Mouse (Mus musculus): ENCODE results near the gene Rragc. TPM values are rescaled to one million over a fixed set of nuclear protein-coding genes. Genes with fewer than 3 reads are reported as not detected.
A peak's percentile ranks its signal among the peaks of the same experiment; 100 is the strongest.

Rragc gene
- 50.2 and 54.3 TPM in 2 replicates for polyA plus RNA-seq (2014; fragmentation: Nextera tagmentation; extraction: Ambion mirVana)

DNA sequence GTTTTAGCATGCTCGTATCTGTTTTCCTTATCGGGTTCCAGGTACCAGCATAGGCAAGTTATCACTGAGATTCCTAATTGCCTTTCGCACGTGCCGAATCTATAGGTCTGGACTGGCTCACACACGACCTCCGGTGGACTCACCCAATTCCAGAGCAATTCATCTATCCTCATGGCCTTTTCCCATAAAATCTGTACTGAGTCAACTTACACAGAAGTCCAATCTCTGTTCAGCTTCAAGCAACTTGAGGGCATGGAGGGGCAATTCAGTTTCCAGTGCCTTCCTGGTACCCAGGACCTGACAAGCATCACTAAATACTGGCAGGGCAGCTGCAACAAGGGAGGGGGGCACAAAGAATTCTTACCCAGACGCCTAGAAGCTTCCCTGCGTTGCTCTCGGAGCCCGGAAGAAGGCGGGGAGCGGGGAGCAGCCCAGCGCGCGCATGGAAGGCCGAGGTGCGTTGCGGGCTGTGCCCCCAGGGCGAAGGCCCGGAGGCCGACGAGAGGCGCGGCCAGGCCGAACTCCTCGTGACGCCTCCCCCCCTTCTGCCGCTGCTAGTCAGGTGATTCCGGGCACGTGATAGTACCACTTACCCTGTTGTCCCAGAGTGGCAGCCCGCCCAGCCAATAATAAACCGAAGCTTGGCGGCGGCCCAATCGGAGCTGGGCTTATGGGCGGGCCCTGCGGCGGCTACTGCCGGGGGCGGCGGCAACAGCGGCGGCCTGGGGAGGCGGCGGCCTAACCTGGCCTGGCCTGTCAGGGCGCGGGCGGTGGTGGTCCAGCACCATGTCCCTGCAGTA lies at the start of gene Rragc:
Gene Rragc (plus strand): TSS at position 699 of the 800 bp plus-strand sequence.
- Histone ChIP-seq H3K27me3 (ENCODE audit: insufficient read depth, low read length) (no peaks in the 10 kb centered on the region), H3K4me3 (ENCODE audit: low read depth, low read length) (peak within 1 kb of the TSS; percentile 98), H3K27ac (ENCODE audit: low read depth) (peak within 1 kb of the TSS; percentile 80), H3K9ac (peak within 1 kb of the TSS; percentile 90), H3K4me1 (ENCODE audit: insufficient read depth) (peaks cover 7% of the 10 kb centered on the region; the same call in 1 of the 2 replicates), H3K36me3 (ENCODE audit: insufficient read depth) (peaks cover 30% of the 10 kb centered on the region), H3K9me3 (ENCODE audit: low read depth, low read length) (no peaks in the 10 kb centered on the region), H3K4me2 (peak within 1 kb of the TSS; percentile 86)
- no peak for TF ChIP-seq CTCF (IDR thresholded peaks at IDR 0.05; ENCODE audit: low read depth)
- ATAC-seq (ENCODE audit: insufficient read depth) (peak; percentile 99), DNase-seq (peak; percentile 100)
- 1% methylated on average over 49 of the region's 49 CpGs for WGBS

DNA sequence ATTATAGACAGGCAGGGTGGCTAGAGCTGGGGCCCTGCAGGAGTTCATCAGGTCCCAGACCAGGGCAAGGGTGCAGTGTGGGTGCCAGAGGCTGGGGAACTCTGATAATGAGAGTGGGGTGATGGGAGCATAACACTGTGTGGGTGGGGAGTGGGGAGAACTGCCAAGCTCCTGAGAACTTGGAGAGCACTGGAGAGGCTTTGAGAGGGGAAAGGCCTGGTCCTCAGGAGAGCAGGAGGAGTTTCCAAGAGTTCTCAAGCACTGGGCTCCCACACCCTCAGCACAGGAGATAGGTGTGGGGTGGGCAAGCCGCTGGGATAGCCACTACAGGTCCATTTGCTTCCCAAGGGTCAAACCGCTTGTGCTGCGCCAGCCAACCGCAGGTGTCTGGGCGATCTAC lies 23.5 kb upstream of the Rragc start:
- WGBS, result 83% methylated on average over 5 of the region's 5 CpGs
- H3K9ac ChIP-seq, result no peak overlapping the region
- H3K27ac ChIP-seq (ENCODE audit: low read depth), result no peak overlapping the region
- H3K36me3 ChIP-seq (ENCODE audit: insufficient read depth), result no peaks in the 10 kb centered on the region
- H3K4me3 ChIP-seq (ENCODE audit: low read depth, low read length), result no peak overlapping the region
- no peak overlapping the region for H3K4me2 ChIP-seq
- ATAC-seq (ENCODE audit: insufficient read depth) (no peak), DNase-seq (no peak)
- H3K9me3 ChIP-seq (ENCODE audit: low read depth, low read length), result no peaks in the 10 kb centered on the region
- H3K4me1 ChIP-seq (ENCODE audit: insufficient read depth), result no peaks in the 10 kb centered on the region
- no peaks in the 10 kb centered on the region for H3K27me3 ChIP-seq (ENCODE audit: insufficient read depth, low read length)
- no peak for TF ChIP-seq CTCF (IDR thresholded peaks at IDR 0.05; ENCODE audit: low read depth)

DNA sequence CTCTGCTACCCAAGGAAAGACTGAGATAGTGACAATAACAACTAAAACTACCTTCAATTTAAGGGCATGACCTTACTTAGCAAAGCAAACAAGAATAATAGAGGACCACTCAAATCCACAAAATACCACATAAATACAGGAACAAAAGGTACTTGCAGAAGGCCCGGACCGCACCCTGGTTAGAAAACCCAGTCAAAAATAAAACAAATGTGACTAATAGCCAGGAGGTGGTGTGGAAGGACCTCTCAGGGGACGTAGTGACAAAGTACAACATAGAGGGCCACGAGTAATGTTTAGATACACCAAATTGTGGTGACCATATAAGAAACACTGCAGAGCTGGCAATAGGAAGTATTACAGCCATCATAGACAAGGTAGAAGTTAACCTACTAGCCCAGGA lies 23.0 kb upstream of the Rragc start:
- H3K4me2 ChIP-seq, result no peak overlapping the region
- TF ChIP-seq CTCF (IDR thresholded peaks at IDR 0.05; ENCODE audit: low read depth), result no peak
- DNase-seq (no peak), ATAC-seq (ENCODE audit: insufficient read depth) (no peak)
- no peaks in the 10 kb centered on the region for H3K4me1 ChIP-seq (ENCODE audit: insufficient read depth)
- H3K4me3 ChIP-seq (ENCODE audit: low read depth, low read length), result no peak overlapping the region
- no peak overlapping the region for H3K27ac ChIP-seq (ENCODE audit: low read depth)
- no peak overlapping the region for H3K9ac ChIP-seq
- no peaks in the 10 kb centered on the region for H3K9me3 ChIP-seq (ENCODE audit: low read depth, low read length)
- WGBS, result 83% methylated on average over 4 of the region's 4 CpGs
- H3K27me3 ChIP-seq (ENCODE audit: insufficient read depth, low read length), result no peaks in the 10 kb centered on the region
- H3K36me3 ChIP-seq (ENCODE audit: insufficient read depth), result no peaks in the 10 kb centered on the region

DNA sequence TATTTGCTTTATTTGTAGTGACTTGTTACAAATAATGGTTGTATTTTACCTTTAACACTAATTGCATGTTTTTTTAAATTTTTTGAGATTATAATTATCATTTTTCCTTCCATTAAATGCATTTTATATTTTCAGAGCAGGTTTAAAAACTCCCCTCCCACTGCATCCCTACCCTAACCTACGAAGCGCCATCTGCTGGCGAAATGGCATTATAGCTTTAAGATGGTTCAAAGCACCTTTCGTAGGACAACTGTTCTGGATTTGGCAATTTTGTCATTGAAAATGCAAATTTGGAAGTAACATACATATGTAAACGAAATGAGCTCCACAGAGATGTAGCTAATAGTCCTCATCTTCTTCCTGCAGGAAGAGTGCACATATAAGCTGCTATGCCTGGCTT lies 18.6 kb upstream of the Rragc start:
- Histone ChIP-seq H3K4me1 (ENCODE audit: insufficient read depth) (no peaks in the 10 kb centered on the region), H3K9ac (no peak overlapping the region), H3K27ac (ENCODE audit: low read depth) (no peak overlapping the region), H3K27me3 (ENCODE audit: insufficient read depth, low read length) (no peaks in the 10 kb centered on the region), H3K36me3 (ENCODE audit: insufficient read depth) (no peaks in the 10 kb centered on the region), H3K9me3 (ENCODE audit: low read depth, low read length) (no peaks in the 10 kb centered on the region), H3K4me3 (ENCODE audit: low read depth, low read length) (no peak overlapping the region), H3K4me2 (no peak overlapping the region)
- WGBS, result 12% methylated on average over 5 of the region's 5 CpGs
- peak; percentile 81 for DNase-seq
- no peak for ATAC-seq (ENCODE audit: insufficient read depth)
- peak; percentile 86 for TF ChIP-seq CTCF (IDR thresholded peaks at IDR 0.05; ENCODE audit: low read depth)

DNA sequence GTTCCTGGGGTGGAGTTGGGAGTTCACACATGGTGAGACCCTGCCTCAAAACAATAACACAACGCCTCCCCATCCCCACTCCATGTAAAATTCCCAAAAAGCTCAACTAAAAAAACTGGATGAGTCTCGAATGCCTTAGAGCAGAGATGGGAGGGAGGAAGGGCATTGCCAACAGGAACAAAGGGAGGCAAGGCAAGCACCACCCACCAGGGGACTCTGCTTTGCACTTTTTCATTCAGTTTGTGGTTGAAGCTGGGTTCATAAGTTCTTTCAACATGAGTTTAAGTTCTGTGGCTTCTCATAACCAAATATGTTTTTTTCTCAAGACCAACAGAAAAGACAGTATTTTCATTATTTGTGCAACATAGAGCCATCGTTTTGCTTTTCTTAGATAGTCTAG lies 13.8 kb upstream of the Rragc start:
- H3K4me2 ChIP-seq, result no peak overlapping the region
- no peak overlapping the region for H3K9ac ChIP-seq
- H3K27ac ChIP-seq (ENCODE audit: low read depth), result no peak overlapping the region
- no peak for DNase-seq
- no peaks in the 10 kb centered on the region for H3K9me3 ChIP-seq (ENCODE audit: low read depth, low read length)
- peaks cover 4% of the 10 kb centered on the region for H3K36me3 ChIP-seq (ENCODE audit: insufficient read depth)
- no peaks in the 10 kb centered on the region for H3K27me3 ChIP-seq (ENCODE audit: insufficient read depth, low read length)
- no peak for ATAC-seq (ENCODE audit: insufficient read depth)
- peaks cover 5% of the 10 kb centered on the region; the same call in 1 of the 2 replicates for H3K4me1 ChIP-seq (ENCODE audit: insufficient read depth)
- WGBS, result 71% methylated on average over 3 of the region's 3 CpGs
- 0 out of 2 replicates have a peak, but pooled peaks have one; percentile 8 for TF ChIP-seq CTCF (IDR thresholded peaks at IDR 0.05; ENCODE audit: low read depth)
- H3K4me3 ChIP-seq (ENCODE audit: low read depth, low read length), result 0 out of 2 replicates have a peak overlapping the region, but pooled peaks have one; percentile 74

DNA sequence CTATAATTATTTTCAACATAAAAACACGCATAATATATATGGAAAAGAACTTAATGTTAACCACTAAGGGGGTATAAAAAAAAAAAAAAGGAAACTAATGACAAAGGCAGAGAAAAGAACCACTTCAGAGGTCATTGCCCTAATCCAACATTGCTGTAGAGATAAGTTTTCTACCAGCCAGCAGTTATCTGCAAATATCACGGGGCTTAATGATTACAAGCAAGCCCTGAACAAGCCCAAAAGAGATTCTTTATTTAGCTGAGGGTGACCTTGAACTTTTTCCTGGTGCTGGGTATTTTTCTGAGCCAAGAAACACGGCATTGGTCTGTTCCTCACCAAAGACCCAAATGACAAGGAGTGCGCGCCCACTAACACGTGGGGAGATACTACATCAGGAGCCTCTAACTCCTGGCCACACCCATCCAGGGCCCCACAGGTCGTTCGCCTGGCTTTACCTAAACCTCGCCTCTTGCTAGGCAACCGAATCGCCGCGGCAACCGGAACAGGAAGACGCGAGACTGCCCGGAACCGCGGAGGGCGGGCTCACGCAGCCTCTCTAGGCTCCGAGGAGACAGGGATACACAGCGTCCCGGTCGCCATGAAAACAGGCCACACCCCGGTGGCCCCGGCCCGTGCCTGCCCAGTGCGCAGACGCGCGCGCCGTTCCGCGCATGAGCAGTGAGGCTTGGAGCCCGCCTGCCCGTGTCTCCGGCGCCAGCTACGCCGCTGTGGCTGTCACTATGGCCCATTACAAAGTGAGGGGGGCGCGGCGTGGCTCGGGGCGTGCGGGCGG lies 12.7 kb upstream of the Rragc start, which contains the start of gene Mycbp:
Gene Mycbp (plus strand): TSS at position 500 of the 793 bp plus-strand sequence.
- Histone ChIP-seq H3K36me3 (ENCODE audit: insufficient read depth) (peaks cover 14% of the 10 kb centered on the region), H3K4me2 (peak within 1 kb of the TSS; percentile 77), H3K9me3 (ENCODE audit: low read depth, low read length) (no peaks in the 10 kb centered on the region), H3K9ac (peak within 1 kb of the TSS; percentile 75), H3K27me3 (ENCODE audit: insufficient read depth, low read length) (no peaks in the 10 kb centered on the region), H3K4me1 (ENCODE audit: insufficient read depth) (peaks cover 5% of the 10 kb centered on the region; the same call in 1 of the 2 replicates), H3K4me3 (ENCODE audit: low read depth, low read length) (peak within 1 kb of the TSS; percentile 74), H3K27ac (ENCODE audit: low read depth) (peak within 1 kb of the TSS; percentile 72)
- peak; percentile 99 for DNase-seq
- TF ChIP-seq CTCF (IDR thresholded peaks at IDR 0.05; ENCODE audit: low read depth), result no peak
- peak; percentile 100 for ATAC-seq (ENCODE audit: insufficient read depth)
- WGBS, result 1% methylated on average over 49 of the region's 49 CpGs

Data from lung, embryonic 14.5 days (tissue).